10 mouse cellular contexts compared by ENCODE assay signal in the genomic region with DNA sequence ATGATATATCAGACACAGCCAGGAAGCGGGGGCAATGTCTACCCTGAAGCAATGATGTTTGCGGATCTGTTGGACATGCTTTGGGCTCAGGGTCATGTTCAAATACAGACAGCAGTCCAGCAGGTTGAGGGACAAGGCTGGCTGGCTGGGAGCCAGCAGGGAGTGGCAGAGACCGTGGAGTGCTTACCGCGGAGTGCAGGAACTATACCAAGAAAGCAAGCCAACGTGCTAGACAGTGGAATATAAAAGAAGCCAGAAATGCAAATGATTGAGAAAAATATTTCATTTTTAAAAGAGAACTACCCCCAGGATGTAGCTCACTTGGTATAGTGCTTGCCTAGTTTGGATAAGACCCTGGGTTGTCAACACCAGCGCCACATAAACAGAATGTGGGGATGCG.
A peak's percentile ranks its signal among the peaks of the same experiment; 100 is the strongest.
DNase-seq lines count a peak whose midpoint lies in the region; ATAC-seq lines count a peak whose summit lies in the region.
"Had no signal": no experiment of that assay in that cellular context is flagged by ENCODE, and none has a peak within 500 bp of the region (broad histone marks: within the 10 kb centered on the region; RNA-seq: fewer than 3 reads in every experiment).

No protein-coding gene starts in this region.

- no peaks in the 10 kb centered on the region for H3K27me3 ChIP-seq in liver, embryonic 15.5 days
- no peaks in the 10 kb centered on the region for H3K27me3 ChIP-seq in midbrain, embryonic 16.5 days (ENCODE audit: control insufficient read depth, insufficient read depth, low read depth, low read length)

- 51% methylated on average over 8 of the region's 8 CpGs for WGBS in liver, embryonic 15.5 days (ENCODE audit: insufficient replicate concordance)
- 71% methylated on average over 8 of the region's 8 CpGs for WGBS in midbrain, embryonic 16.5 days

- no peaks in the 10 kb centered on the region for H3K36me3 ChIP-seq in liver, embryonic 15.5 days (replicated peaks)
- H3K36me3 ChIP-seq in midbrain, embryonic 16.5 days (ENCODE audit: control insufficient read depth, insufficient read depth, low read length), result no peaks in the 10 kb centered on the region
- H3K36me3 ChIP-seq: embryonic facial prominence, embryonic 15.5 days; limb, embryonic 12.5 days had no signal

- H3K27ac ChIP-seq in liver, embryonic 15.5 days (replicated peaks), result peak overlapping the region; percentile 65; the same call in 1 of the 2 replicates
- H3K27ac ChIP-seq in midbrain, embryonic 16.5 days (ENCODE audit: low read length), result no peak overlapping the region
- H3K27ac ChIP-seq: embryonic facial prominence, embryonic 15.5 days; limb, embryonic 12.5 days had no signal

- 0 out of 2 replicates have a peak overlapping the region, but pooled peaks have one; percentile 44 for H3K4me2 ChIP-seq in liver, embryonic 15.5 days
- H3K4me2 ChIP-seq in midbrain, embryonic 16.5 days (ENCODE audit: low read length), result no peak overlapping the region
- H3K4me2 ChIP-seq: embryonic facial prominence, embryonic 15.5 days; limb, embryonic 12.5 days had no signal

- no peak for ATAC-seq in cerebellum, adult (ENCODE audit: insufficient number of reproducible peaks, low FRiP score, low TSS enrichment)
- peak; percentile 64 for ATAC-seq in liver, embryonic 15.5 days (ENCODE audit: insufficient read depth)
- no peak for ATAC-seq in midbrain, embryonic 16.5 days

- peaks cover 22% of the 10 kb centered on the region for H3K4me1 ChIP-seq in liver, embryonic 15.5 days (replicated peaks)
- no peaks in the 10 kb centered on the region; the same call in 1 of the 2 replicates for H3K4me1 ChIP-seq in midbrain, embryonic 16.5 days (ENCODE audit: control insufficient read depth, insufficient read depth, low read length)
- H3K4me1 ChIP-seq: limb, embryonic 12.5 days had no signal

- no peaks in the 10 kb centered on the region for H3K9me3 ChIP-seq in liver, embryonic 15.5 days (replicated peaks)
- H3K9me3 ChIP-seq in midbrain, embryonic 16.5 days (replicated peaks; ENCODE audit: control insufficient read depth, low read length, poor library complexity, severe bottlenecking), result no peaks in the 10 kb centered on the region
- H3K9me3 ChIP-seq: embryonic facial prominence, embryonic 15.5 days; limb, embryonic 12.5 days had no signal

- H3K9ac ChIP-seq in liver, embryonic 15.5 days, result no peak overlapping the region
- H3K9ac ChIP-seq in midbrain, embryonic 16.5 days (ENCODE audit: low read depth, low read length), result no peak overlapping the region
- H3K9ac ChIP-seq: embryonic facial prominence, embryonic 15.5 days; limb, embryonic 12.5 days had no signal

- H3K4me3 ChIP-seq in liver, embryonic 15.5 days (replicated peaks), result no peak overlapping the region
- no peak overlapping the region for H3K4me3 ChIP-seq in midbrain, embryonic 16.5 days (ENCODE audit: low read depth, low read length)
- H3K4me3 ChIP-seq: embryonic facial prominence, embryonic 15.5 days; limb, embryonic 12.5 days had no signal

- DNase-seq in cerebellum, postnatal 25 days, result peak; percentile 23 to 52
- DNase-seq in retina, postnatal 1 day, result peak; percentile 33
- DNase-seq in retina, embryonic 14.5 days (ENCODE audit: low spot score), result no peak
- DNase-seq in urinary bladder, adult 2 months (ENCODE audit: low spot score), result peak; percentile 33
- no peak for DNase-seq in layer of hippocampus, adult 18-20 months (ENCODE audit: low spot score in 2 of 2)

Comparison
In these comparisons a context has a peak if more than half of its experiments do, and no peak if none do; other contexts are left out.
1. DNase-seq: peak in cerebellum, postnatal 25 days (2 of 2), retina, postnatal 1 day (single experiment) and urinary bladder, adult 2 months (single experiment); none in retina, embryonic 14.5 days (single experiment) and layer of hippocampus, adult 18-20 months (0 of 2).